9 mouse cellular contexts compared by ENCODE assay signal in genomic region chr9:5308561-5308960, GRCm38 (mm10). TPM values are rescaled to one million over a fixed set of nuclear protein-coding genes. Genes with fewer than 3 reads are reported as not detected.
DNase-seq lines count a peak whose midpoint lies in the region; ATAC-seq and TF ChIP-seq lines count a peak whose summit lies in the region.
"Had no signal": no experiment of that assay in that cellular context is flagged by ENCODE, and none has a peak within 500 bp of the region (broad histone marks: within the 10 kb centered on the region; RNA-seq: fewer than 3 reads in every experiment).

TSS of gene Casp4 (plus strand) at chr9:5308828.

- H3K79me2 ChIP-seq in liver, adult 2 months (ENCODE audit: control insufficient read depth, insufficient read depth, low read length), result peaks cover 4% of the 10 kb centered on the region; the same call in 1 of the 2 replicates

- H3K4me2 ChIP-seq in heart, embryonic 13.5 days, result peak within 1 kb of the TSS; percentile 46
- H3K4me2 ChIP-seq in limb, embryonic 15.5 days, result no peak within 1 kb of the TSS
- no peak within 1 kb of the TSS for H3K4me2 ChIP-seq in hindbrain, embryonic 12.5 days (replicated peaks)
- H3K4me2 ChIP-seq: midbrain, embryonic 12.5 days had no signal

- no peaks in the 10 kb centered on the region for H3K27me3 ChIP-seq in liver, adult 2 months (ENCODE audit: control insufficient read depth, insufficient read depth, low read length)
- no peaks in the 10 kb centered on the region for H3K27me3 ChIP-seq in heart, embryonic 13.5 days (replicated peaks)
- H3K27me3 ChIP-seq in limb, embryonic 15.5 days, result no peaks in the 10 kb centered on the region
- H3K27me3 ChIP-seq in splenic B cell, adult 2 months (ENCODE audit: control insufficient read depth, insufficient read depth, low read length, poor library complexity, severe bottlenecking), result no peaks in the 10 kb centered on the region
- no peaks in the 10 kb centered on the region for H3K27me3 ChIP-seq in hindbrain, embryonic 12.5 days
- H3K27me3 ChIP-seq: midbrain, embryonic 12.5 days had no signal

- ATAC-seq in heart, embryonic 13.5 days (ENCODE audit: extremely low read depth, insufficient number of reproducible peaks, low FRiP score, low TSS enrichment), result no peak
- no peak for ATAC-seq in limb, embryonic 15.5 days (ENCODE audit: insufficient number of reproducible peaks, low FRiP score, low TSS enrichment, low read depth)
- ATAC-seq in hindbrain, embryonic 12.5 days (ENCODE audit: low FRiP score), result no peak

- 0 out of 2 replicates have a peak within 1 kb of the TSS, but pooled peaks have one; percentile 24 for H3K27ac ChIP-seq in liver, adult 2 months (replicated peaks; ENCODE audit: insufficient read depth, low read depth, low read length)
- H3K27ac ChIP-seq in heart, embryonic 13.5 days (replicated peaks), result no peak within 1 kb of the TSS
- H3K27ac ChIP-seq in limb, embryonic 15.5 days, result no peak within 1 kb of the TSS
- H3K27ac ChIP-seq in hindbrain, embryonic 12.5 days, result no peak within 1 kb of the TSS
- H3K27ac ChIP-seq: midbrain, embryonic 12.5 days had no signal

- 47% methylated on average over 5 of the region's 5 CpGs for WGBS in liver, adult 2 months
- 46% methylated on average over 5 of the region's 5 CpGs for WGBS in heart, embryonic 13.5 days
- WGBS in limb, embryonic 15.5 days, result 33% methylated on average over 5 of the region's 5 CpGs
- 71% methylated on average over 5 of the region's 5 CpGs for WGBS in hindbrain, embryonic 12.5 days

- no peak for TF ChIP-seq CTCF in liver, adult 2 months (IDR thresholded peaks at IDR 0.05; ENCODE audit: low read depth, low read length)

- no peak within 1 kb of the TSS for H3K9ac ChIP-seq in liver, adult 2 months (ENCODE audit: low read depth, low read length)
- no peak within 1 kb of the TSS for H3K9ac ChIP-seq in heart, embryonic 13.5 days
- no peak within 1 kb of the TSS for H3K9ac ChIP-seq in limb, embryonic 15.5 days
- no peak within 1 kb of the TSS for H3K9ac ChIP-seq in hindbrain, embryonic 12.5 days
- H3K9ac ChIP-seq: midbrain, embryonic 12.5 days had no signal

- DNase-seq in liver, adult 2 months (ENCODE audit: extremely low read depth, low read depth, low spot score), result peak; percentile 39
- DNase-seq in liver, result no peak
- peak; percentile 62 for DNase-seq in splenic B cell, adult 2 months (ENCODE audit: low read depth, low spot score)
- no peak for DNase-seq in layer of hippocampus, postnatal 25 days (ENCODE audit: extremely low spot score in 1 of 2, low spot score in 1 of 2)
- no peak for DNase-seq in layer of hippocampus, adult 11-12 months (ENCODE audit: low spot score)

- TF ChIP-seq POLR2A in liver, adult 2 months (IDR thresholded peaks at IDR 0.05; ENCODE audit: extremely low read depth, insufficient read depth, low read length), result no peak

- H3K9me3 ChIP-seq in heart, embryonic 13.5 days, result no peaks in the 10 kb centered on the region
- H3K9me3 ChIP-seq in limb, embryonic 15.5 days, result no peaks in the 10 kb centered on the region
- no peaks in the 10 kb centered on the region for H3K9me3 ChIP-seq in hindbrain, embryonic 12.5 days (replicated peaks)
- H3K9me3 ChIP-seq: midbrain, embryonic 12.5 days had no signal

- no peaks in the 10 kb centered on the region; the same call in 1 of the 2 replicates for H3K36me3 ChIP-seq in liver, adult 2 months (ENCODE audit: control insufficient read depth, insufficient read depth, low read length)
- no peaks in the 10 kb centered on the region for H3K36me3 ChIP-seq in heart, embryonic 13.5 days
- H3K36me3 ChIP-seq in limb, embryonic 15.5 days, result no peaks in the 10 kb centered on the region
- H3K36me3 ChIP-seq in splenic B cell, adult 2 months (ENCODE audit: control insufficient read depth, insufficient read depth, low read length, poor library complexity, severe bottlenecking), result peaks cover 2% of the 10 kb centered on the region; the same call in 1 of the 2 replicates
- H3K36me3 ChIP-seq in hindbrain, embryonic 12.5 days, result no peaks in the 10 kb centered on the region
- H3K36me3 ChIP-seq: midbrain, embryonic 12.5 days had no signal

- peak within 1 kb of the TSS; percentile 57; the same call in 1 of the 2 replicates for H3K4me3 ChIP-seq in liver, adult 2 months (ENCODE audit: insufficient read depth, low read depth, low read length)
- peak within 1 kb of the TSS; percentile 34 for H3K4me3 ChIP-seq in heart, embryonic 13.5 days
- peak within 1 kb of the TSS; percentile 20 for H3K4me3 ChIP-seq in limb, embryonic 15.5 days
- H3K4me3 ChIP-seq in hindbrain, embryonic 12.5 days, result no peak within 1 kb of the TSS
- H3K4me3 ChIP-seq: midbrain, embryonic 12.5 days had no signal

- H3K4me1 ChIP-seq in liver, adult 2 months (ENCODE audit: control insufficient read depth, insufficient read depth, low read length), result no peaks in the 10 kb centered on the region
- no peaks in the 10 kb centered on the region for H3K4me1 ChIP-seq in heart, embryonic 13.5 days
- no peaks in the 10 kb centered on the region for H3K4me1 ChIP-seq in limb, embryonic 15.5 days
- H3K4me1 ChIP-seq in hindbrain, embryonic 12.5 days, result no peaks in the 10 kb centered on the region
- H3K4me1 ChIP-seq: midbrain, embryonic 12.5 days had no signal

RNA-seq across cellular contexts. Expression of gene Casp4, which starts in this region (rescaled TPM):
- total RNA-seq in liver, adult 2 months (2014; rRNA removed), result 1.7 and 3.2 TPM in 2 replicates
- 0.20 and 0.64 TPM in 2 replicates for polyA plus RNA-seq in liver, adult 2 months (2012; rRNA removed)
- polyA plus RNA-seq in heart, embryonic 13.5 days (2015; fragmentation: Nextera tagmentation; extraction: Ambion mirVana), result 1.2 and 1.7 TPM in 2 replicates
- 1.3 and 1.8 TPM in 2 replicates for polyA plus RNA-seq in limb, embryonic 15.5 days (2015; fragmentation: Nextera tagmentation; extraction: Ambion mirVana)
- not detected in 2 replicates for polyA plus RNA-seq in hindbrain, embryonic 12.5 days (2016; fragmentation: Nextera tagmentation; extraction: Ambion mirVana)
- under 1 TPM; 0.31 to 0.37 TPM for total RNA-seq in layer of hippocampus, postnatal 25 days (2021)

Comparison
In these comparisons a context has a peak if more than half of its experiments do, and no peak if none do; other contexts are left out.
1. DNase-seq: peak in liver, adult 2 months (single experiment) and splenic B cell, adult 2 months (single experiment); none in liver (single experiment), layer of hippocampus, postnatal 25 days (0 of 2) and layer of hippocampus, adult 11-12 months (single experiment).